Mouse (Mus musculus) liver, adult 2 months (tissue): Measurements from ENCODE around the gene Ambra1. TPM values are rescaled to one million over a fixed set of nuclear protein-coding genes. Genes with fewer than 3 reads are reported as not detected.
"Not testable (repeated sequence)": the region's sequence is repeated elsewhere in the genome, so short reads cannot be mapped to it uniquely, and the experiment has no call there.

Experiments
- DNase-seq: peaks from one replicate; pipeline ENCODE4 v3.0.0-alpha.2; 2011; ENCODE audit warnings: low read depth, low spot score; ENCODE audit errors: extremely low read depth
- H3K27ac ChIP-seq: fragments of 200-500 bp; replicated peaks from 2 replicates; pipeline ENCODE4 v1.5.1; 2012; ENCODE audit warnings: low read depth, mild to moderate bottlenecking, control low read depth, inconsistent platforms, low read length; ENCODE audit not compliant: insufficient read depth
- H3K27me3 ChIP-seq: fragments of 200-500 bp; 2 replicates; pipeline ENCODE4 v1.6.1; 2012; ENCODE audit warnings: mild to moderate bottlenecking, moderate library complexity, low read length, inconsistent platforms; ENCODE audit not compliant: control insufficient read depth, insufficient read depth
- H3K36me3 ChIP-seq: fragments of 200-500 bp; 2 replicates; pipeline ENCODE4 v1.6.1; 2012; ENCODE audit warnings: low read length, inconsistent platforms; ENCODE audit not compliant: control insufficient read depth, insufficient read depth
- H3K4me1 ChIP-seq: fragments of 200-500 bp; 2 replicates; pipeline ENCODE4 v1.6.1; 2011; ENCODE audit warnings: low read length; ENCODE audit not compliant: control insufficient read depth, insufficient read depth
- H3K4me3 ChIP-seq: fragments of 200-500 bp; 2 replicates; pipeline ENCODE4 v1.5.1; 2011; ENCODE audit warnings: low read depth, mild to moderate bottlenecking, control low read depth, low read length, moderate library complexity; ENCODE audit not compliant: insufficient read depth
- H3K79me2 ChIP-seq: fragments of 200-500 bp; 2 replicates; pipeline ENCODE4 v1.6.1; 2012; ENCODE audit warnings: inconsistent platforms, mild to moderate bottlenecking, low read length, moderate library complexity; ENCODE audit not compliant: control insufficient read depth, insufficient read depth
- H3K9ac ChIP-seq: fragments of 200-500 bp; 2 replicates; pipeline ENCODE4 v1.6.1; 2012; ENCODE audit warnings: low read depth, mild to moderate bottlenecking, control low read depth, inconsistent platforms, low read length
- CTCF ChIP-seq: fragments of 200-500 bp; IDR thresholded peaks from 2 replicates; pipeline ENCODE4 v1.5.1; 2011; ENCODE audit warnings: low read depth, low read length, control low read depth
- POLR2A ChIP-seq: fragments of 200-500 bp; IDR thresholded peaks from 2 replicates; pipeline ENCODE4 v1.6.1; 2011; ENCODE audit warnings: low read length, control low read depth; ENCODE audit not compliant: insufficient read depth; ENCODE audit errors: extremely low read depth
- WGBS: fragments of 180-500 bp; shearing (Covaris S2); methylation state at CpG from one replicate; pipeline ENCODE4 v1.1.7; 2018; 5-methylcytosine and 5-hydroxymethylcytosine counted together
- polyA plus RNA-seq: library from polyadenylated mRNA; depleted of rRNA; stranded (reverse); fragments of >200 nt; gene quantifications from 2 replicates; pipeline ENCODE4 v1.2.3, GENCODE M21; 2012
- total RNA-seq: library from RNA; depleted of rRNA; stranded (reverse); fragments of >200 nt; gene quantifications from 2 replicates; pipeline ENCODE4 v1.2.3, GENCODE M21; 2014

Ambra1 gene
- total and polyA plus RNA-seq, 2 experiments = 11.0 to 12.4 TPM

DNA sequence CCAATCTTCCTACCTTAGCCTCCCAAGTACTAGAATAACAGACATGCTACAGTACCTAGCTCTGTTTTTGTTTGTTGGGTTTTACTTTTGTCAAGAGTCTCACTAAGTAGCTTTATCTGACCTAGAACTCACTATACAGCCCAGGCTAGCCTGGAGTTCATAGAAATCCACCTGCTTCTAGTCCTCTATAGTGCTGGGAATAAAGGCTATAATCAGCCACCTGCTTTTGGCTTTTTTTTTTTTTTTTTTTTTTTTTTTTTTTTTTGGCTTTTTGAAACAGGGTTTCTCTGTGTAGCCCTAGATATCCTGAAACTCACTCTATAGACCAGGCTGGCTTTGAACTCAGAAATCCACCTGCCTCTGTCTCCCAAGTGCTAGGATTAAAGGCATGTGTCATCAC, 6.0 kb upstream of the Ambra1 start:
- DNase-seq = no peak
- Histone ChIP-seq H3K4me1 (no peaks in the 10 kb centered on the region; the same call in 1 of the 2 replicates), H3K4me3 (no peak overlapping the region), H3K9ac (no peak overlapping the region), H3K79me2 (no peaks in the 10 kb centered on the region; the same call in 1 of the 2 replicates), H3K27ac (no peak overlapping the region), H3K27me3 (no peaks in the 10 kb centered on the region), H3K36me3 (peaks cover 2% of the 10 kb centered on the region; the same call in 1 of the 2 replicates)
- TF ChIP-seq POLR2A = no peak
- TF ChIP-seq CTCF = no peak

DNA sequence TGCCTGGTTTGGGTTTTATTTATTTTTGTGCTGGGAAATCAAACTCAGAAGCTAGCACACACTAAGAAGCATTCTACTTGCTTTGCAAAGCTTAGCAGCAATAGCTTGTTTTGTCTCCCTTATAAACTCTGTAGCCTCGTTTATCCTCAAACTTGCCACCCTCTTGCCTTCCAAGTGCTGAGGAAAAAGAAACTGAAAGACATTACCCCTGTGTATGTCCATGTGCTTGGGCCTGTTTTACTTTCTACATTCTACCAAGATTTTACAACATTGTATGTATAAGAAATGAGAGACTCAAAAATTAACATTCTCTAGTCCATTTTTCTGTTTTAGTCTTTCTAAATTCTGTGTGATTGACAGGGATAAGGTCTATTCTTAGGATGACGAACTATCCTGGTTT, 5.2 kb upstream of the Ambra1 start:
- H3K27me3 ChIP-seq = no peaks in the 10 kb centered on the region
- no peaks in the 10 kb centered on the region for H3K79me2 ChIP-seq
- no peak for TF ChIP-seq CTCF
- TF ChIP-seq POLR2A = no peak
- no peak for DNase-seq
- H3K4me3 ChIP-seq = no peak overlapping the region
- no peaks in the 10 kb centered on the region for H3K4me1 ChIP-seq
- H3K36me3 ChIP-seq = peaks cover 2% of the 10 kb centered on the region; the same call in 1 of the 2 replicates
- WGBS = 73% methylated on average over 2 of the region's 2 CpGs
- H3K9ac ChIP-seq = no peak overlapping the region
- no peak overlapping the region for H3K27ac ChIP-seq

DNA sequence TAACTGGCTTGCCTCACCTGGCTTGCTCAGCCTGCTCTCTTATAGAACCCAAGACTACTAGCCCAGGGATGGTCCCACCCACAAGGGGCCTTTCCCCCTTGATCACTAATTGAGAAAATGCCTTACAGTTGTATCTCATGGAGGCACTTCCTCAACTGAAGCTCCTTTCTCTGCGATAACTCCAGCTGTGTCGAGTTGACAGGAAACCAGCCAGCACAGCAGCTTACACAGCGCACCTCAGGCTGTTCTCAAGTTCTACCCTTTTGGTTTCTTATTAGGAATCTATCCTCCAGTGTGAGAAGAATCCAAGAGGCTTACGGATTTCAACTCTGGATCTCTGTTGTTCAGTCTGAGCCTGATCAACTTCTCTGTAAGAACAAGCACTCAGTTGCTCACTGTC, 4.5 kb upstream of the Ambra1 start:
- H3K79me2 ChIP-seq, H3K4me3 ChIP-seq, H3K36me3 ChIP-seq, H3K4me1 ChIP-seq, DNase-seq, H3K27ac ChIP-seq, H3K9ac ChIP-seq, H3K27me3 ChIP-seq: not testable (repeated sequence)
- 57% methylated on average over 4 of the region's 4 CpGs for WGBS

DNA sequence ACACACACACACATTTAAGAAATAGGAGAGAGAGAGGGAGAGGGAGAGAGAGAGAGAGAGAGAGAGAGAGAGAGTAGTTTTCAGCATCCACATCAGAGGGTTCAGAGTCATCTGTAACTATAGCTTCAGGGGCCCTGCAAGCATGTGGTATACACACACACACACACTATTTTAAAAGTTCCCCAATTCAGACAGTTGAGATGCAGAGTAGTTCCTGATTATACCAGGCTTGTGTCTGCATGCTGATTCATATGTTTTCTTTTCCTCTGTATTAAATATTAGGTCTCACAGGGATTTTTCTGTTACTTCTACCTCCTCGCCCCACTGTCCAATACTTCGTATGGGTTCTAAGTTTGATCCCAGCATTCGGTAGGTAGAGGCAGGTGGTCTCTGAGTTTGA, 2.9 kb upstream of the Ambra1 start:
- 91% methylated on average over 3 of the region's 3 CpGs for WGBS
- no peak for TF ChIP-seq POLR2A
- no peak for TF ChIP-seq CTCF
- H3K79me2 ChIP-seq = peaks cover 7% of the 10 kb centered on the region; the same call in 1 of the 2 replicates
- no peak overlapping the region for H3K27ac ChIP-seq
- DNase-seq = no peak
- no peaks in the 10 kb centered on the region for H3K36me3 ChIP-seq
- H3K27me3 ChIP-seq = no peaks in the 10 kb centered on the region
- no peak overlapping the region for H3K4me3 ChIP-seq
- H3K9ac ChIP-seq = no peak overlapping the region
- peaks cover 1% of the 10 kb centered on the region; the same call in 1 of the 2 replicates for H3K4me1 ChIP-seq

DNA sequence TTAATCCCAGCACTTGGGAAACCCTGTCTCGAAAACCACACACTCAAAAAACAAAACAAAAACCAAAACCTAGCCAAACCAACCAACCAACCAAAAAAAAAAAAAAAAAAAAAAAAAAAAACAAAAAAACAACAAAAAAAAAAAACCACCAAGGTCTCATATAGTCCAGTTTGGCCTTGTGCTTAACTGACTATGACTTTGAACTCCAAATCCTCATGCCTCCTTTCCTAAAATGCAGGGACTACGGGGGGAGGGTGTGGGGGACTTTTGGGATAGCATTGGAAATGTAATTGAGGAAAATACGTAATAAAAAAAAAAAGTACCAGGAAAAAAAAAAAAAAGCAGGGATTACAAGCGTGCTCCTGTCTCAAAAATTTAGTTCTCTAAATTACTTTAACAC, 363 bp upstream of the Ambra1 start:
- H3K27me3 ChIP-seq = no peaks in the 10 kb centered on the region
- H3K36me3 ChIP-seq = no peaks in the 10 kb centered on the region
- H3K27ac ChIP-seq = no peak overlapping the region
- peaks cover 10% of the 10 kb centered on the region; the same call in 1 of the 2 replicates for H3K79me2 ChIP-seq
- no peak for TF ChIP-seq CTCF
- TF ChIP-seq POLR2A = no peak
- H3K4me3 ChIP-seq = peak overlapping the region; percentile 92
- no peak for DNase-seq
- peaks cover 2% of the 10 kb centered on the region; the same call in 1 of the 2 replicates for H3K4me1 ChIP-seq
- 15% methylated on average over 4 of the region's 4 CpGs for WGBS
- no peak overlapping the region for H3K9ac ChIP-seq

DNA sequence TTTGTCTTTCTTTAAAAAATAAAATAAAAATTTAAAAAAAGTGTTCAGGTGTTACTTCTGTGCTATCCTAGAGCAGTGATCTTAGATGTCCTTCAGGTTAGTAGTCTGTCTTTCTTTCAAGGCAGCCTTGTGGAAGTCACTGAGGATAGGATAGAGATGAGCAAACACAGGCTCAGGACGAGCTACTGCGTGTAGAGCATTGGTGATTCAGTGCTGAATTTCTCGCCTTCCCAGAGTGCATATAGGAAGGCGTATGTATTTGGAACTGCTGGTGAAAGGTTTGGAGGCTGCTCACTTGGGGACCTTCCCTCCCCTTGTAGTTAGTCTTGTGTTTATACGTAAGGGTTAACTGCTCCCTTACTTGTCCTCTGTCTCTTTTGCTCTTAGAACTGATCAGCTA, 5.3 kb downstream of the Ambra1 start:
- TF ChIP-seq POLR2A (no peak), CTCF (no peak)
- peaks cover 17% of the 10 kb centered on the region for H3K4me1 ChIP-seq
- no peaks in the 10 kb centered on the region for H3K27me3 ChIP-seq
- no peak overlapping the region for H3K9ac ChIP-seq
- DNase-seq = no peak
- H3K79me2 ChIP-seq = peaks cover 29% of the 10 kb centered on the region
- H3K4me3 ChIP-seq = no peak overlapping the region
- H3K27ac ChIP-seq = no peak overlapping the region; the same call in 1 of the 2 replicates
- H3K36me3 ChIP-seq = no peaks in the 10 kb centered on the region
- WGBS = 88% methylated on average over 5 of the region's 5 CpGs
